Mouse (Mus musculus) megakaryocyte, adult 5-6 weeks (primary cell): ENCODE measurements around the gene Serpinb6a. TPM values are rescaled to one million over a fixed set of nuclear protein-coding genes. Genes with fewer than 3 reads are reported as not detected.
A peak's percentile ranks its signal among the peaks of the same experiment; 100 is the strongest.
"Not testable (repeated sequence)": the region's sequence is repeated elsewhere in the genome, so short reads cannot be mapped to it uniquely, and the experiment has no call there.

Source experiments
- ATAC-seq: 2 replicates; pipeline ENCODE4 v1.8.0; 2016; ENCODE audit warnings: mild to moderate bottlenecking, inconsistent platforms; ENCODE audit not compliant: poor library complexity, severe bottlenecking
- total RNA-seq, 2 experiments: library from RNA; stranded (forward) in 1 of 2; stranded (reverse) in 1 of 2; fragments of 153-499, 151-499 nt in 1 of 2; fragments of 221-1000, 200-1000 nt in 1 of 2; gene quantifications; 2 replicates each; pipeline versions ENCODE4 v1.2.3 to v1.2.4; 2015 to 2017

Serpinb6a gene
- total RNA-seq, 2 experiments from 2014 or later: 17.8 to 19.6 TPM

- peak; percentile 97 for ATAC-seq
Measured at GRCm38 (mm10) chr13:33995197-33995596, 7.4 kb downstream of the Serpinb6a start.

GRCm38 (mm10) chr13:33989625-33990024, 13.0 kb downstream of the Serpinb6a start:
- ATAC-seq: no peak

DNA sequence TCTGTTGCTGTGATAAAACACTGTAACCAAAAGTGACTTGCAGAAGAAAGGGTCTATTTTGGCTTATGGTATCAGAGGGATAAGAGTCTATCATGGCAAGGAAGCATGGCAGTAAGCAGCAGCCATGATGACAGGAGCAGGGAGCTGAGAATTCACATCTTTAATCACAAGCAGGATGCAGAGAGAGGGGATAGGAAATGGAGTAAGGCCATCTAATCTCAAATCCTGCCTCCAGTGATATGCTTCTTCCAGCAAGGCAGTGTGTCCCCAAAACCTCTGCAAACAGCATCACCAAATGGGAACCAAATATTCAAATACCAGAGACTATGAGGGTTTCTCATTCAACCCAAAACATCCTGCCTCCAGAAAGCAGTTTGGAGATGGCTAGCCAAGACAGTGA, 36.0 kb downstream of the Serpinb6a start:
- ATAC-seq: no peak

- 0 out of 2 replicates have a peak, but pooled peaks have one; percentile 9 for ATAC-seq
Measured at GRCm38 (mm10) chr13:33966025-33966412, 36.6 kb downstream of the Serpinb6a start.

DNA sequence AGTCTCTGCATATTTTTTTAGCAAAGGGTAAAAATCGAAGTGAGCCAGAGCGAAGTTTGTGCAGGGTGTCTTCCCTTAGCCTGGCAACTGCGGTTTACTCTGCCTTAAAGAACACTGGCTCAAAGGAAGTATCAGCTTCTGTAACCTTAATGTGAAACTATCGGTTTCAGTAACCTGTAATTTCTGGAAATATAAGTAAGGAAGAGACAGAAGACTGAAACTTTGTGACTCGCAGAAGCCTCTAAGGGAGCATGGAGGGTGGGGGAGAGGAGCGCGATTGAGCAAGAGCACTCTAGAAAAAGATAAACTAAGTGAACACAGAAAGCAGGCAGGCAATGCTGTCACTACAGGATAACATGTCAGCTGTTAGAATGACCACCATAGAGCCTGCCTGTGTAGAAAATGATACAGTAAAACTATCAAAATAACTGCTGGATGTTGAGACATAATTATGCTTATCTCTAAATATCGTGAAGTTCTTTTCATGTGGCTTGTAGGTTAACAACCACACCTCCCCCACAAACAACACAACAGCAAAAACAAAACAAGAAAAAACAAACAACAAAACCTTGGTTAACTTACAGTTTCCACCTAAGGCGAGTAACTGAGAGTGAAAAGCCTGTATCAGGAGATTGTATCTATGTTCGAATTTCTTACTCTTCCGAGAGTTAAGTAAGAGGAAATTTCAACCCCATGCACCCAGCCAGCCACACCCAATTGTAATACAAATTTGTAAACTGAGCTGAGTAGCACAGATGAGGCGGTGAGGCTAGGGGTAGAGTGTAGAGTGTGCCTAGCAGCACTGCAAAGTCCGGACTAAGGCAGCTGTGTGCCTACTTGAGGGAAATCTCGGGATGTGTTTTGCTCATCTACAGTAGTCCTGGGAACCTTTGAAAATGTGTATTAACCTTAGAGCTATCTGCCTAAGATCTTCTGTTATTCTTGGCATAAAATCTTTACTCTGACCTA, 37.3 kb downstream of the Serpinb6a start:
- ATAC-seq: peak; percentile 61

DNA sequence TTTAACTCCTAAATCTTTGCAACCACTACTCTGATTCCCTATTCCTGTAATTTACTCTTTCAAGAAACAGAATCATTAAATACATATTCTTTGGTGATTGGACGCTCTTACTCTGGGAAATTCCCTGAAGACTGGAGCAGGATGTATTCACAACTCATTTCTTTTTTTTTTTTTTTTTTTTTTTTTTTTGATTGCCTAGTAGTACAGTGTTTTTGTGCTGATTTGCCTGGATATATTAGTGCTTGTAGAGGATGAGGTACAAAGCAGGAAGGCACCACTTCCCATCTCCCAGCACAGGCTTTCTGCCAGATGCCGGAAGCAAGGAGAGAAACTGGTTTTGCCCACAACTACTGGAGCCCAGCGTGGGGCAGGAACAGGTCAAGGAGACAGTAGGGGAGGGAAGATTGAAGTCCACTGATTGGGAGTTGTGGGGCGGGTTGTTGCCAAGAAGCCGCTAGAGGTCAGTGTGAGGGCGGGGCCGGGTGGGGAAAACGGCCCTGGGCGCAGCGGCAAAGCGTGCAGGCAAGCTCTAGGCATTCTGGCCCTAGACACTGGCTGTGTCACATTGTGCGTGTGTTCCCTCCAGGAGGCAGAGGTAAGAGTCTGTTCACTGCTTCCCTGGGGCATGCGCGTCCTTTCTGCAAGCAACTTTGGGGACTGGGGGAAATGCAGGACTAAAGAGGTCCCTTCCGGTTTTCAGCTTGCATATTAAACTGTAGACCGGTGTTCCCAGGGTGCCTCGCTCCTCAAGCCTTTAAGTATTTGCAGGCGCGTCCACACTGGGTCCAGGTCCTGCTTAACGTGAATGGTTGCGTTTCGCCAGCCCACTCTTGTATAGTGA, 38.2 kb downstream of the Serpinb6a start, which contains the start of gene Nqo2:
Nqo2 (plus strand) TSS at position 482 of the 841 bp plus-strand sequence.
- peak; percentile 74 for ATAC-seq

GRCm38 (mm10) chr13:33959771-33960170, 42.8 kb downstream of the Serpinb6a start:
- no peak for ATAC-seq

GRCm38 (mm10) chr13:33956571-33957421, 45.8 kb downstream of the Serpinb6a start:
- peak; percentile 89 for ATAC-seq

GRCm38 (mm10) chr13:33952947-33953346, 49.6 kb downstream of the Serpinb6a start:
- ATAC-seq: no peak

DNA sequence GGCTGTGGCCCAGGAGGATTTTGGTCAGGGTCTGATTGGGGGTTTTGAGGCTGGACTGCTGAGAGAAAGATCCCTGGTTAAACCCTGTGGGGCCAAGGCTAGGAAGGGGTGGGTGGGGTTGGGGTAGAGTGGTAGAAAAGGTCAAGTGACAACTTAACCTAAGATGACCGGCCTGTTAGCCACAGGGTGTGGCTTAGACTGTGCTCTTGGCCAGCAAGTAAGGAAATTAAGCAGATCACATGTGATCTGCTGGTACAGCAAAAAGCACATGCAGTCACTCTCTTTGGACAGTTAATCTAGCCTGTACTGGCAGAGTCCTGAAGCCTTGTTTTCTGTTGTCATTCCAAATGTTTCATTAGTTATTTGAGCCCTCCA, 50.5 kb downstream of the Serpinb6a start:
- no peak for ATAC-seq

DNA sequence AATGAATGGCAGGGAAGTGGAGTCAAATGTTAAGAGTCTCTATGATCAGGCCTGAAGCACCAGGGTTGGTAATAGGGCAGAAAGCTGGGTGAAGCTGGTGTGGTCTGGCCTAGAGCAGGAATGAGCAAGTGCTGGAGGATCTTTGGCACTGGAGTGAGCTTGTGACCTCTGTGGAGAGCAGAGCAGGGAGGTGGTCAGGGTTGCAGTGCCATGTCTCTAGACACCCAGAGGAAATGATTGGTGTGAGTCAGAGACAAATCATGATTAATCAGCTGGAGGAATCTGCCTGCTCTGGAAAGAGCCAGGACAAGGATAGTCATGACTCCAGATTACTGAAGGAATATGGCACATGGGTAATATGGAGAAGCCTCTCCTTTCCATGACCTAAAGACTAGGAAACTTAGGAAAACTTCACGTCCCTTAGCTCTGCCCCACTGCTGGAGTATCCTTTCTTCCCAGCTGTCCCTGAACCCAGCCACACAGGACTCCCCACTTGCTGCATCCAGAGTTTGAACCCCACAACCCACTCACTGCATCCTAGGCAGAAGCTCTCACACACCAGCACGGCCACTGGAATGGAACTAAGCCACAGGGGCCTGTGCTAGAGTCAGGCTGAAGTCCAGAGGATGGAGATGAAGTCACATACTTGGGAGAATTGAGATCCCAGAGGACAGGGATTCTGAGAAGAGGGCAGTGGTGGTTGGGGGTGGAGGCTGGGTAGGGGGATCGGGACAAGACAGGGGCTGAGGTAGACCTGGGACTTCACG, 51.1 kb downstream of the Serpinb6a start:
- no peak for ATAC-seq

DNA sequence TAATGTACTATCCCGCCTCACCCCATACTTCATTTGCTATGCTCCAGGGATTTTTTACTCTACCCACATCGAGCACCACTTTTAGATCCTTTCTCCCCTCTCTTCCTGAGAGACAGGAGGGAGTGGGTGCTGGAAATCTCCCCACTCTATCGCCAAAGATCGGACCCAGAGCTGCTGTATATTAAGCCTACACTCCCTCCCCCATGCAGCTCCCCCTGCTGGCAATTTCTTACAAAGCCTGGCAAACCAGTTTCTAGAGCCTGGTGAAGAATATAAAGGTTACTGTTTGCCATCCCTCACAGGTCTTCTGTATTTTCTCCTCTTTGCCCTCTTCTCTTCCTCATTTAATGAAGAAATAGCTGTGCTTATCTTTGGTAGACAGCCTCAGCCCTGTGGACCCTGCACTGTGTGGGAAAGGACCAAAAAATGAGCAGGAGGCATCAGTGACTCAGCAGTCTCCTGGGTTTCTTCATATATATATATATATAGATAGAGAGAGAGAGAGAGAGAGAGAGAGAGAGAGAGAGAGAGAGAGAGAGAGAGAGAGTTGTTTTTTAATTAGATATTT, 60.3 kb downstream of the Serpinb6a start:
- ATAC-seq: no peak

DNA sequence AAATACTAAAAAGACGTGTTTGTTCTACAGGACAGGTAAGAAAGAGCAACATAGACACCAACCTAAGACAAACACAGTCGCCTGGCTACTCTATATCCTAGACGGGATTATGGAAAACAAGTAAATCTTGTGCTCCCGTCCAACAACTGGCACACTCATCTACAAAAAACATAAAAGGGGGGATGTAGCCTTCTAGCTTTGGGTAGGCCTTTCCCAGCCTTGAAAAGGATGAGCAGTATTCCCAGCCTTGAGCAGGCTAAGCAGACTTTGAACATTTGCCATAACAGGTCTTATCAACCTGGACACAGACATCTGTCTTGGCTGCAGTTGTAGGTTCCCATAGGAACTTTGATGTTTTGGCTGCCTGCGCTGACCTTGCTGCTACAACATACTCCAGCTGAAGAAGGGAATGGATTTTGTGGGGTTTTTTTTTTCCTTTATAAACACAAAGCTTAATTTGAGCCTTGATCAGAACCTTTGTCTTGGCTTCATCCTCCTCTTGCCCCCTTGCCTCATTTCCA, 61.2 kb downstream of the Serpinb6a start:
- no peak for ATAC-seq

DNA sequence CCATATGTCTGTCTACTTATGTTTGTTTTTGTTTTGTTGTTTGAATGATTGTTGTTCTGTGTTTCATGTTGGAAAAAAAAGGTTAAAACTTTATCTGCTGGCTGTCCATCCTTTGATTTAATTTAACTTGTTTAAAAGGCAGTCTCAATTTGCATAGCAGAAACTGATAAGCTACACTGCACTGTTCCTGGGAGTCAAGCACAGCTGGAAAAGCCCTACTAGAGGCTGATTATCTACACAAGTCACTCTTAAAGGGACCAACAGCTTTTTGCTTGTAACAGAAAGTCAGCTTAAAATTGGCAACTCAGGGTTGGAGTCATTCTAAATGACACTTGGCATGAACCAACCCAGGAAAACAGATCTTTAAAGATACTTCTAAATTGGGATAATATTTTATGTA, 65.0 kb downstream of the Serpinb6a start:
- not testable (repeated sequence) for ATAC-seq

- no peak for ATAC-seq
Measured at GRCm38 (mm10) chr13:33937151-33937550, 65.4 kb downstream of the Serpinb6a start.

DNA sequence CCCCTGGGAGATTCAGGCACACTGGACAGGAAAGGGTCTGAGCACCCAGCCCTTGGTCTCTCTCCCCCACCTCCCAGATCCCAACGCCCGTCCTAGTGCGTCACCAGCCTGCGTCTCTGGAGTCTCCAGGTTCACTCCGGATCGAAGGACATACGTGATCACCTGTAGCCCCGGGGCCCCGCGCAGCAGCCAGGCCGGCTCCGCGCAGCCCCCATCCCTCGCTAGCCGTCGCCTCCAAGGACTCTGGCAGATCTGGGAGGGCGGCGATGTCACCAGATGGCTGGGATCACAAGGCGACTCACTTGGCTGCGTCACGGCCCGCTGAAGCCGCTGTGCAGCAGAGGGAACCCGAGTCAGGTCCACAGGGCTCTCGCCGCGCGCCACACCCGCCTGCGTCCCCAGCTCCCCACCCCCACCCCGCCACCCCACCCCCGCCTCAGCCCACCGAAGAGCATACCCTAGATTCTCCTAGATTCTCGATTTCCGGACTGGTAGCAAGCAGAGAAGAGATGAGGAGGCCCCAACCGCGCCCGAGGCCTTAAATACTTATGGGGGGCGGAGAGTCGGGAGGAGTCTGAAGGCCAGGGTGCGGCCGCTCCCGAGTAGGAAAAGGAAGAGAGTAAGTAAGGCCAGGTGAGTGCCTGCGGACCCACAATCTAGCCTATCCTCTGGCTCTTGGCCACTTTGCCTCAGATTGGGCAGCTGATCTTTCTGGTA, 67.0 kb downstream of the Serpinb6a start:
- ATAC-seq: no peak

GRCm38 (mm10) chr13:33934743-33935142, 67.9 kb downstream of the Serpinb6a start:
- ATAC-seq: no peak

GRCm38 (mm10) chr13:33930912-33931311, 71.7 kb downstream of the Serpinb6a start:
- no peak for ATAC-seq

DNA sequence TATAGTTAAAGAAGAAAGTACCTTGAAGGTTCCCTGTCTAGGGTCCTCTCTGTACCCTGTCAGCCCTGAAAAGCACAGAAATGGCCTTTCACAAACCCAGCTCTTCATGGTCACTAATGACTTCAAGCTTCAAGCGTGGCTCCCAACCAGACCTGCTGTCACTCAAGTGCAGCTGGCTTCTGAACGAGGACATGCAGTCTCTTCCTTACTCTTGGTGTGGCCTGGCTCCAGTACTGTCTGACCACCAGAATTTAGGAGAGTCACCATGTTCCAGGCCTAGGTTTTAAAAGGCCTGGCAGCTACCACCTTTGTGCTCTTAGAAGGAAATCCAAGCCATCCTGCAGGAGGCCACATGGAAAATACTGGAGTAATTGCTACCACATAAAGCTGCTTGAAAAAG, 72.3 kb downstream of the Serpinb6a start:
- no peak for ATAC-seq
